Mouse (Mus musculus): ENCODE data around the gene Shroom4. TPM values are rescaled to one million over a fixed set of nuclear protein-coding genes. Genes with fewer than 3 reads are reported as not detected.

Shroom4 gene
- polyA plus RNA-seq, 1 experiment = 0.80 TPM

- Histone ChIP-seq H3ac (ENCODE audit: control insufficient read depth, insufficient read length) (no peak overlapping the region), H3K4me2 (ENCODE audit: low read depth) (no peak overlapping the region), H3K4me3 (no peak overlapping the region), H3K36me3 (ENCODE audit: control insufficient read depth, insufficient read depth) (no peaks in the 10 kb centered on the region), H3K27me3 (ENCODE audit: control insufficient read depth, insufficient read depth, insufficient read length) (no peaks in the 10 kb centered on the region), H3K79me2 (ENCODE audit: control insufficient read depth, insufficient read depth) (no peaks in the 10 kb centered on the region)
- TF ChIP-seq MYOG (IDR thresholded peaks at IDR 0.05; ENCODE audit: control insufficient read depth in 1 of 3, insufficient read depth in 1 of 3, insufficient read length in 2 of 3, low read depth in 2 of 3) (no peak), REST (IDR thresholded peaks at IDR 0.05; ENCODE audit: insufficient read depth, insufficient read length) (no peak), TCF3 (IDR thresholded peaks at IDR 0.05; ENCODE audit: insufficient read length, low read depth) (no peak), E2F4 (IDR thresholded peaks at IDR 0.05; ENCODE audit: insufficient read depth) (no peak), CEBPB (IDR thresholded peaks at IDR 0.05; ENCODE audit: insufficient read depth, poor library complexity, severe bottlenecking) (no peak), USF1 (IDR thresholded peaks at IDR 0.05; ENCODE audit: low read depth) (no peak), POLR2A (IDR thresholded peaks at IDR 0.05; ENCODE audit: insufficient read length, low read depth) (no peak), SRF (IDR thresholded peaks at IDR 0.05; ENCODE audit: control insufficient read depth, insufficient read length, low read depth) (no peak), MYOD1 (IDR thresholded peaks at IDR 0.05; ENCODE audit: control insufficient read depth in 1 of 3, insufficient read length in 2 of 3, low read depth in 2 of 3) (no peak), MAX (IDR thresholded peaks at IDR 0.05; ENCODE audit: low read depth) (no peak), TCF12 (IDR thresholded peaks at IDR 0.05; ENCODE audit: insufficient read depth, poor library complexity, severe bottlenecking) (no peak), POLR2AphosphoS2 (IDR thresholded peaks at IDR 0.05; ENCODE audit: insufficient read length, low read depth) (no peak)
These were observed 181.0 kb downstream of the Shroom4 start for GRCm38 (mm10) chrX:6580671-6581070.

DNA sequence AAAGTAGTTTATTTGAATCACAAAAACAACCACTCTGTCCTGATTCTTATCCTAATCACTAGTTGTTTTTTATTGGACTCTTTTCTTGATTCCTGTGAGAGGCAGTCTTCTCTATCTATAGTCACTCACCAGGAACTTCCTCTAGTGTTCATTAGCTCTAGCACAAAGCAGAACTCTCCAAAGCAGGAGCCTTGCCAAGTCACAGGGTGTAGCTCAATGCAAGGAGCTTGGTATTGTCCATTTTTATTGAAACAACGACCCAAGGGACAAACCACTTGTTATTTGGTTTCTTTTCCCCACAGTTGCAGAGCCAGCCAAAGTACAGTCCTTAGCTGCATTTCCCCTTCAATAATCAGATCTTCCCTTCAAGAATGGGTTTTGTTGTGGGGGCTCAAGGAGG lies 181.5 kb downstream of the Shroom4 start:
- TF ChIP-seq REST (IDR thresholded peaks at IDR 0.05; ENCODE audit: insufficient read depth, insufficient read length) (no peak), TCF12 (IDR thresholded peaks at IDR 0.05; ENCODE audit: insufficient read depth, poor library complexity, severe bottlenecking) (no peak), SRF (IDR thresholded peaks at IDR 0.05; ENCODE audit: control insufficient read depth, insufficient read length, low read depth) (no peak), E2F4 (IDR thresholded peaks at IDR 0.05; ENCODE audit: insufficient read depth) (no peak), CEBPB (IDR thresholded peaks at IDR 0.05; ENCODE audit: insufficient read depth, poor library complexity, severe bottlenecking) (no peak), MAX (IDR thresholded peaks at IDR 0.05; ENCODE audit: low read depth) (no peak), USF1 (IDR thresholded peaks at IDR 0.05; ENCODE audit: low read depth) (no peak), MYOG (IDR thresholded peaks at IDR 0.05; ENCODE audit: control insufficient read depth in 1 of 3, insufficient read depth in 1 of 3, insufficient read length in 2 of 3, low read depth in 2 of 3) (no peak), MYOD1 (IDR thresholded peaks at IDR 0.05; ENCODE audit: control insufficient read depth in 1 of 3, insufficient read length in 2 of 3, low read depth in 2 of 3) (no peak), POLR2A (IDR thresholded peaks at IDR 0.05; ENCODE audit: insufficient read length, low read depth) (no peak)
- Histone ChIP-seq H3K4me3 (no peak overlapping the region), H3K79me2 (ENCODE audit: control insufficient read depth, insufficient read depth) (no peaks in the 10 kb centered on the region), H3K4me2 (ENCODE audit: low read depth) (no peak overlapping the region), H3ac (ENCODE audit: control insufficient read depth, insufficient read length) (no peak overlapping the region), H3K27me3 (ENCODE audit: control insufficient read depth, insufficient read depth, insufficient read length) (no peaks in the 10 kb centered on the region), H3K36me3 (ENCODE audit: control insufficient read depth, insufficient read depth) (no peaks in the 10 kb centered on the region)

- no peak for TF ChIP-seq TCF12 (IDR thresholded peaks at IDR 0.05; ENCODE audit: insufficient read depth, poor library complexity, severe bottlenecking)
- TF ChIP-seq TCF3 (IDR thresholded peaks at IDR 0.05; ENCODE audit: insufficient read length, low read depth) = no peak
- TF ChIP-seq POLR2A (IDR thresholded peaks at IDR 0.05; ENCODE audit: insufficient read length, low read depth) = no peak
- no peak for TF ChIP-seq MAX (IDR thresholded peaks at IDR 0.05; ENCODE audit: low read depth)
- no peak for TF ChIP-seq REST (IDR thresholded peaks at IDR 0.05; ENCODE audit: insufficient read depth, insufficient read length)
- TF ChIP-seq MYOG (IDR thresholded peaks at IDR 0.05; ENCODE audit: control insufficient read depth in 1 of 3, insufficient read depth in 1 of 3, insufficient read length in 2 of 3, low read depth in 2 of 3) = no peak
- TF ChIP-seq POLR2AphosphoS2 (IDR thresholded peaks at IDR 0.05; ENCODE audit: insufficient read length, low read depth) = no peak
- no peaks in the 10 kb centered on the region for H3K79me2 ChIP-seq (ENCODE audit: control insufficient read depth, insufficient read depth)
- no peaks in the 10 kb centered on the region for H3K36me3 ChIP-seq (ENCODE audit: control insufficient read depth, insufficient read depth)
- no peak overlapping the region for H3ac ChIP-seq (ENCODE audit: control insufficient read depth, insufficient read length)
- no peak overlapping the region for H3K4me2 ChIP-seq (ENCODE audit: low read depth)
- H3K27me3 ChIP-seq (ENCODE audit: control insufficient read depth, insufficient read depth, insufficient read length) = no peaks in the 10 kb centered on the region
- H3K4me3 ChIP-seq = no peak overlapping the region
These were observed 183.0 kb downstream of the Shroom4 start for GRCm38 (mm10) chrX:6582646-6583045.

DNA sequence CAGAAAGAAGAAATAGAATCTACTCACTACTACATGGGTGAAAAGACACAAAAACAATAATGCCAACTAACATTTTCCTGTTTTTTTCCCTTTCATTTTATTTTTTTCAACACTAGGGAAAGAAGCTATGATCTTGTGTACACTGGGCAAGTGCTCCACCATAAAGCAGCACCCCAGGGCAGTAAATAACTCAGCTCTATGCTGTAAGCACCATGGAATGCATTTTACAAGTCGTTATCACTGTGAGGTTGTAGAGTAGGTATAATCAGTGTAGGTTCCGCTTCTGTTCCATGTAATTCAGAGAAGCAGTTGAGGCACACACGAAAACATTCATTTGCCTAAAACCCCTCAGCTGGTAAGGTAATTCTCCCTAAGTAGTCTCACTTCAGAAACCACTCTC lies 194.5 kb downstream of the Shroom4 start:
- Histone ChIP-seq H3K4me2 (ENCODE audit: low read depth) (no peak overlapping the region), H3K4me3 (no peak overlapping the region), H3K36me3 (ENCODE audit: control insufficient read depth, insufficient read depth) (no peaks in the 10 kb centered on the region), H3K27me3 (ENCODE audit: control insufficient read depth, insufficient read depth, insufficient read length) (no peaks in the 10 kb centered on the region), H3ac (ENCODE audit: control insufficient read depth, insufficient read length) (no peak overlapping the region), H3K79me2 (ENCODE audit: control insufficient read depth, insufficient read depth) (no peaks in the 10 kb centered on the region)
- TF ChIP-seq CEBPB (IDR thresholded peaks at IDR 0.05; ENCODE audit: insufficient read depth, poor library complexity, severe bottlenecking) (no peak), TCF12 (IDR thresholded peaks at IDR 0.05; ENCODE audit: insufficient read depth, poor library complexity, severe bottlenecking) (no peak), E2F4 (IDR thresholded peaks at IDR 0.05; ENCODE audit: insufficient read depth) (no peak), TCF3 (IDR thresholded peaks at IDR 0.05; ENCODE audit: insufficient read length, low read depth) (no peak), POLR2AphosphoS2 (IDR thresholded peaks at IDR 0.05; ENCODE audit: insufficient read length, low read depth) (no peak), REST (IDR thresholded peaks at IDR 0.05; ENCODE audit: insufficient read depth, insufficient read length) (no peak), USF1 (IDR thresholded peaks at IDR 0.05; ENCODE audit: low read depth) (no peak), MYOD1 (IDR thresholded peaks at IDR 0.05; ENCODE audit: control insufficient read depth in 1 of 3, insufficient read length in 2 of 3, low read depth in 2 of 3) (no peak), MAX (IDR thresholded peaks at IDR 0.05; ENCODE audit: low read depth) (no peak), POLR2A (IDR thresholded peaks at IDR 0.05; ENCODE audit: insufficient read length, low read depth) (no peak), MYOG (IDR thresholded peaks at IDR 0.05; ENCODE audit: control insufficient read depth in 1 of 3, insufficient read depth in 1 of 3, insufficient read length in 2 of 3, low read depth in 2 of 3) (no peak), SRF (IDR thresholded peaks at IDR 0.05; ENCODE audit: control insufficient read depth, insufficient read length, low read depth) (no peak)

- no peak overlapping the region for H3ac ChIP-seq (ENCODE audit: control insufficient read depth, insufficient read length)
- H3K79me2 ChIP-seq (ENCODE audit: control insufficient read depth, insufficient read depth) = no peaks in the 10 kb centered on the region
- no peaks in the 10 kb centered on the region for H3K36me3 ChIP-seq (ENCODE audit: control insufficient read depth, insufficient read depth)
- no peak overlapping the region for H3K4me2 ChIP-seq (ENCODE audit: low read depth)
- TF ChIP-seq E2F4 (IDR thresholded peaks at IDR 0.05; ENCODE audit: insufficient read depth) = no peak
- no peak for TF ChIP-seq MAX (IDR thresholded peaks at IDR 0.05; ENCODE audit: low read depth)
- TF ChIP-seq USF1 (IDR thresholded peaks at IDR 0.05; ENCODE audit: low read depth) = no peak
- TF ChIP-seq TCF3 (IDR thresholded peaks at IDR 0.05; ENCODE audit: insufficient read length, low read depth) = no peak
- no peak for TF ChIP-seq POLR2AphosphoS2 (IDR thresholded peaks at IDR 0.05; ENCODE audit: insufficient read length, low read depth)
- TF ChIP-seq REST (IDR thresholded peaks at IDR 0.05; ENCODE audit: insufficient read depth, insufficient read length) = no peak
- TF ChIP-seq CEBPB (IDR thresholded peaks at IDR 0.05; ENCODE audit: insufficient read depth, poor library complexity, severe bottlenecking) = no peak
- TF ChIP-seq SRF (IDR thresholded peaks at IDR 0.05; ENCODE audit: control insufficient read depth, insufficient read length, low read depth) = no peak
- TF ChIP-seq POLR2A (IDR thresholded peaks at IDR 0.05; ENCODE audit: insufficient read length, low read depth) = no peak
- TF ChIP-seq TCF12 (IDR thresholded peaks at IDR 0.05; ENCODE audit: insufficient read depth, poor library complexity, severe bottlenecking) = no peak
- no peak for TF ChIP-seq MYOG (IDR thresholded peaks at IDR 0.05; ENCODE audit: control insufficient read depth in 1 of 3, insufficient read depth in 1 of 3, insufficient read length in 2 of 3, low read depth in 2 of 3)
- no peak for TF ChIP-seq MYOD1 (IDR thresholded peaks at IDR 0.05; ENCODE audit: control insufficient read depth in 1 of 3, insufficient read length in 2 of 3, low read depth in 2 of 3)
- H3K27me3 ChIP-seq (ENCODE audit: control insufficient read depth, insufficient read depth, insufficient read length) = no peaks in the 10 kb centered on the region
- H3K4me3 ChIP-seq = no peak overlapping the region
These were observed 254.4 kb downstream of the Shroom4 start for GRCm38 (mm10) chrX:6654024-6654423.

Measured in myocyte (in vitro differentiated cells).